Mouse (Mus musculus): Measurements from ENCODE around the gene Ppp1r32. TPM values are rescaled to one million over a fixed set of nuclear protein-coding genes. Genes with fewer than 3 reads are reported as not detected.

Ppp1r32 gene
- polyA plus RNA-seq, 1 experiment from 2014 or later: 1.7 TPM

- WGBS: 35% methylated on average over 13 of the region's 13 CpGs
- Histone ChIP-seq H3K27me3 (ENCODE audit: control insufficient read depth, insufficient read depth, low read length) (no peaks in the 10 kb centered on the region), H3K4me2 (replicated peaks; ENCODE audit: low read depth, low read length) (peak overlapping the region; percentile 17; the same call in 1 of the 2 replicates), H3K9me3 (ENCODE audit: control insufficient read depth, low read length) (no peaks in the 10 kb centered on the region), H3K36me3 (ENCODE audit: control insufficient read depth, insufficient read depth, low read length) (no peaks in the 10 kb centered on the region), H3K27ac (ENCODE audit: low read depth, low read length) (no peak overlapping the region), H3K4me3 (ENCODE audit: low read depth, low read length) (no peak overlapping the region), H3K9ac (ENCODE audit: low read depth, low read length) (peak overlapping the region; percentile 34; the same call in 1 of the 2 replicates), H3K4me1 (replicated peaks; ENCODE audit: control insufficient read depth, insufficient read depth, low read length) (peaks cover 19% of the 10 kb centered on the region; the same call in 1 of the 2 replicates)
- DNase-seq (ENCODE audit: low spot score): peak; percentile 27
- ATAC-seq (ENCODE audit: low FRiP score): peak; percentile 25; the same call in 1 of the 2 replicates
Observed at GRCm38 (mm10) chr19:10425484-10426270, 57.1 kb downstream of the Ppp1r32 start.

- H3K36me3 ChIP-seq (ENCODE audit: control insufficient read depth, insufficient read depth, low read length): no peaks in the 10 kb centered on the region
- no peak overlapping the region for H3K27ac ChIP-seq (ENCODE audit: low read depth, low read length)
- no peak overlapping the region for H3K4me3 ChIP-seq (ENCODE audit: low read depth, low read length)
- ATAC-seq (ENCODE audit: low FRiP score) (no peak), DNase-seq (ENCODE audit: low spot score) (no peak)
- no peaks in the 10 kb centered on the region for H3K27me3 ChIP-seq (ENCODE audit: control insufficient read depth, insufficient read depth, low read length)
- WGBS: 48% methylated on average over 1 of the region's 1 CpGs
- peaks cover 19% of the 10 kb centered on the region; the same call in 1 of the 2 replicates for H3K4me1 ChIP-seq (replicated peaks; ENCODE audit: control insufficient read depth, insufficient read depth, low read length)
- no peak overlapping the region for H3K4me2 ChIP-seq (replicated peaks; ENCODE audit: low read depth, low read length)
- H3K9me3 ChIP-seq (ENCODE audit: control insufficient read depth, low read length): no peaks in the 10 kb centered on the region
- H3K9ac ChIP-seq (ENCODE audit: low read depth, low read length): no peak overlapping the region
Observed at GRCm38 (mm10) chr19:10424751-10425150, 58.0 kb downstream of the Ppp1r32 start.

Other genes starting within 250 kb of the Ppp1r32 start
- gene Myrf, start 242.2 kb downstream of the Ppp1r32 start, polyA plus RNA-seq (2014; fragmentation: Nextera tagmentation; extraction: Ambion mirVana): 1.3 and 1.6 TPM in 2 replicates
- gene Dagla, start 178.1 kb downstream of the Ppp1r32 start, polyA plus RNA-seq (2014; fragmentation: Nextera tagmentation; extraction: Ambion mirVana): 1.5 and 1.8 TPM in 2 replicates
- 2.1 and 2.4 TPM in 2 replicates for gene Syt7, start 93.8 kb downstream of the Ppp1r32 start, polyA plus RNA-seq (2014; fragmentation: Nextera tagmentation; extraction: Ambion mirVana)
- gene Lrrc10b, start 25.5 kb downstream of the Ppp1r32 start, polyA plus RNA-seq (2014; fragmentation: Nextera tagmentation; extraction: Ambion mirVana): 0.59 and 0.69 TPM in 2 replicates
- gene Cpsf7, start 42.3 kb upstream of the Ppp1r32 start, polyA plus RNA-seq (2014; fragmentation: Nextera tagmentation; extraction: Ambion mirVana): 60.9 and 65.4 TPM in 2 replicates
- 60.9 and 62.6 TPM in 2 replicates for gene Sdhaf2, start 43.2 kb upstream of the Ppp1r32 start, polyA plus RNA-seq (2014; fragmentation: Nextera tagmentation; extraction: Ambion mirVana)
- gene Tmem216, start 73.3 kb upstream of the Ppp1r32 start, polyA plus RNA-seq (2014; fragmentation: Nextera tagmentation; extraction: Ambion mirVana): 61.2 and 63.7 TPM in 2 replicates
- gene Cyb561a3, start 94.2 kb upstream of the Ppp1r32 start, polyA plus RNA-seq (2014; fragmentation: Nextera tagmentation; extraction: Ambion mirVana): 12.5 and 17.0 TPM in 2 replicates
- 58.7 and 62.3 TPM in 2 replicates for gene Tmem138, start 94.4 kb upstream of the Ppp1r32 start, polyA plus RNA-seq (2014; fragmentation: Nextera tagmentation; extraction: Ambion mirVana)
- gene Ddb1, start 122.4 kb upstream of the Ppp1r32 start, polyA plus RNA-seq (2014; fragmentation: Nextera tagmentation; extraction: Ambion mirVana): 303 and 389 TPM in 2 replicates
- 20.3 and 23.0 TPM in 2 replicates for gene Tkfc, start 122.7 kb upstream of the Ppp1r32 start, polyA plus RNA-seq (2014; fragmentation: Nextera tagmentation; extraction: Ambion mirVana)
- 0.25 and 0.86 TPM in 2 replicates for gene Vwce, start 151.3 kb upstream of the Ppp1r32 start, polyA plus RNA-seq (2014; fragmentation: Nextera tagmentation; extraction: Ambion mirVana)
- gene Pga5, start 195.1 kb upstream of the Ppp1r32 start, polyA plus RNA-seq (2014; fragmentation: Nextera tagmentation; extraction: Ambion mirVana): not detected in 2 replicates
- gene Vps37c, start 205.8 kb upstream of the Ppp1r32 start, polyA plus RNA-seq (2014; fragmentation: Nextera tagmentation; extraction: Ambion mirVana): 23.9 and 27.2 TPM in 2 replicates

Measured in hindbrain, embryonic 11.5 days (tissue).